Mouse (Mus musculus) heart, postnatal 4 days (tissue): ENCODE measurements around the gene Hoxa2. TPM values are rescaled to one million over a fixed set of nuclear protein-coding genes. Genes with fewer than 3 reads are reported as not detected.

Experiments
- DNase-seq: peaks from one replicate; pipeline ENCODE4 v3.0.0; 2021
- total RNA-seq, 2 experiments: library from RNA; stranded (reverse); gene quantifications; 2 replicates each; pipeline ENCODE4 v1.2.3; 2021

Hoxa2 gene
- total RNA-seq, 2 experiments from 2014 or later: 0.60 to 0.68 TPM

DNA sequence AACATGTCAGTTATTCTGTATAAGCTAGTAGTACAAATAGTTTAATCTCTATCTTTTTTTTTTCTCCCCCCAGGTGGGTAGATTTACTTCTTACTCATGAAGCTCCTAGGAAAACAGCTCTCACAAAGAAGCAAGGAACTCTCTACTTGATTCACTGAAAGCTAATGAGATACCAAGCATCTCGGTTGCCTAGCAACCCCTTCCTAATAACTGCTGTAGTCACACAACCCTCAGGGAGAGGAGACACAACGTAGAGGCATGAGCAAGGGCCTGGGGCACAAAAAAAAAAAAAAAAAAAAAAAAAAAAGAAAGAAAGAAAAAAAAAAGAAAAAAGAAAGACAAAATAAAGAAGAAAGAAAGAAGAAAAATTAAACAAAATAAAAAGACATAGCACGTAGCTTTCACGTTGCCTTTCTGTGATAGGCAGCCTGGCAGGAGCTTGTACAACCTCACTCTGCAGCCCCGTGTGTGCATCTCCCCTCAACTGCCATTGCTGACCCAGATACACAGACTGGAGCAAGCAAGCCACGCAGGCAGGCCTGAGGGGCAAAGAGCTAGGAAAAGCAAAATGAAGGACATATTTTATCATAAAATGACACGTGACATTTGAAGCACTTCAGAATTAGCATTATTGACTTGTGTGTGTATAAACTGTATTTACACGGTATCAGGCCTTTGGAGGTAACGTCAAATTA is 26.6 kb downstream of the Hoxa2 start:
- DNase-seq: no peak

DNA sequence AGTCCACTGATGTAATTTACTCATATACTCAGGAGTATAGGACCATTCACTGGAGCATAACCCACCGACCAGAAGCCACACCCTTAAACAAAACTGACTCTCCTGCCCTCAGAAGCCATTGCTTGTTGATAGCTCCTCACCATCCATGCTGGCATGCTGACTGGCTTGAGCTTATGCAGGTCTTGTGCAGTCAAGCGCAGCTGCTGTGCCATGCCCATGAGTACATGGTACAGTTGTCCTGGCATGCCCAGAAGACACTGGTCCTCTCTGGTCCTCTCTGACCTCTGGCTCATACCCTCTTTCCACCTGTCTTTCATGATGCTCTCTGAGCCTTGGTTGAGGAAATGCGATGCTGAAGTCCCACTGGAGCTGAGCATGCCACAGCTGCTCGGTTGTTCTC is 41.0 kb downstream of the Hoxa2 start:
- no peak for DNase-seq

DNA sequence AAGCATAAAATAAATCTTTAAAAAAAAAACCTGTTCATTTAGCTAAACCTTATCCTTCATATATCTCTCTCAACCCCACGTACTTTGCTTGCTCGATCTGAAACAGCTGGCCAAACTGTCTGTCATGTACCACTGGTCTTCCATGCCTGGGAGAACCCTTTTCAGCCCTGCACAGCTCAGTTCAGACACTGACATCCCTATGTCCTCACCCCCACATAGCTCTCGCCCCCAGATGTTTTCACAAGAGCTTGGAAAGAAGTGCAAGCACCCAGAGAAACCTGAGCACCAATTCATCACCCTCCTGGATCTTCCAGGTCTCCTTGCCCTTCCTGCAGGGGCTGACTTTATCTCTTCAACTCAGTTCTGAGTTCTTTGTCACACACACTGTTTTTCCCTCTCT is 43.5 kb downstream of the Hoxa2 start:
- DNase-seq: no peak

DNA sequence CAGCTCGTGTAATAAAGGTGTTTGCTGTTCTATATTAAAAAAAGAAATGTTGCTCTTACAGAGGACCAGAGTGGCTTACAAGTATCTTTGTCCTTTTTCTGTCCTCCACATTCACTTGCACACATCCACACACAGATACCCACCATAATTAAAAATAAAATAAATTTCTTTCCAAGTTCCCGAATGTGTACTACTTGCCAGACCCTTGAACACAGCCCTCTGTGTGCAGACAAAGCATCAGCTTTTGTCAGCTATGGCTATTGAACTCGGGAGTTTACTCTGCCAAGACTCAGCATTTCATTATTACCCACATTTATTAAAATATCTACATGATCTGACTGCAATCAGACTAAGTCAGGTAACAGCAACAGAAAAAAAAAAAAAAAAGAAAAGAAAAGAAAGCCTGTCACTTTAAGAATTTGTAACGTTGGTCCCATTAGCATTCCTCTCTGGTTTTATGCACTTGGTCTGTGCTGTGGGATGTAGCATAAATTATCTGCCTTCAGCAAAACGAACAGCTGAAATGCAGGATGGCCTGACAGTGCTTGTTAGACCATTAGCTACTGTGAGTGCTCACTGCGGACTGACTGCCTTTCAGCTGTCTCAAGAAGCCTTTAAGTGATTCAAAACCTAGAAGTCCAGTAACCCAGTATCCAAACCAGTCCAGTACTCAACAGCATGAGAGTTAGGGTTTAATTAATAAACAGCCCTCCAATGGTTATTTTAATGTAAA is 45.6 kb downstream of the Hoxa2 start:
- no peak for DNase-seq

DNA sequence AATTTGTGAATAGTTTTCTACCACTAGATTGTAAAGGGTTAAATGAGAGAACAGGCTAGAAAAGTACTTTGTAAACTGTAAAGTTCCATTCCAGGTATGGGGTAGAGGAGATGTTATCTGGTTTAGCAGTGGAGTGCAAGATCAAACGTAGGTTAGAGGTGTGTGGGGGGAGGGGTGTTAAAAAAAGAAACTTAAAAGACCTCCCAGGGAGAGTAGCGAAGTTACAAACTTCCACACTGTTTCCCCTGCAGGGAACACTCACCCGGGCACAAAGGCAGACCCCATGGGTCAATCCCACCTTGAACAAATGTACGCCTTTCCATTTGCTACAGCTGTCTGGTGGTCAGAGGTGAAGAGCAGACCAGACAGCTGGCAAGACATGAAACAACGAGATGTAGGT is 48.7 kb downstream of the Hoxa2 start:
- DNase-seq: no peak

Other genes with a start within 250 kb of the Hoxa2 start
- gene Skap2, start 152.3 kb downstream of the Hoxa2 start, total RNA-seq: 10 to 100 TPM in 1 of 2 experiments, 1 to 10 TPM in 1; 9.5 to 11.8 TPM
- gene Hoxa1, start 6.5 kb downstream of the Hoxa2 start, total RNA-seq: under 1 TPM; 0.19 to 0.23 TPM
- gene 5730596B20Rik, start 12.7 kb upstream of the Hoxa2 start, total RNA-seq: under 1 TPM; 0.20 to 0.29 TPM
- gene Hoxa4, start 26.9 kb upstream of the Hoxa2 start, total RNA-seq: under 1 TPM; 0.71 to 0.86 TPM
- 1 to 10 TPM; 1.3 to 1.5 TPM for gene Hoxa5, start 39.8 kb upstream of the Hoxa2 start, total RNA-seq
- not detected for gene Hoxa6, start 43.9 kb upstream of the Hoxa2 start, total RNA-seq
- 1 to 10 TPM; 1.4 TPM for gene Hoxa3, start 48.5 kb upstream of the Hoxa2 start, total RNA-seq
- gene Gm28308, start 48.5 kb upstream of the Hoxa2 start, total RNA-seq: not detected
- gene Hoxa7, start 57.0 kb upstream of the Hoxa2 start, total RNA-seq: under 1 TPM in 1 of 2 experiments, not detected in 1; 0.20 TPM
- not detected for gene Hoxa9, start 66.3 kb upstream of the Hoxa2 start, total RNA-seq
- not detected for gene Hoxa10, start 76.0 kb upstream of the Hoxa2 start, total RNA-seq
- not detected for gene Hoxa11, start 81.0 kb upstream of the Hoxa2 start, total RNA-seq
- not detected for gene Hoxa13, start 96.0 kb upstream of the Hoxa2 start, total RNA-seq
- not detected for gene Evx1, start 148.7 kb upstream of the Hoxa2 start, total RNA-seq